Mouse (Mus musculus): ENCODE results near the gene Ssbp3.

DNA sequence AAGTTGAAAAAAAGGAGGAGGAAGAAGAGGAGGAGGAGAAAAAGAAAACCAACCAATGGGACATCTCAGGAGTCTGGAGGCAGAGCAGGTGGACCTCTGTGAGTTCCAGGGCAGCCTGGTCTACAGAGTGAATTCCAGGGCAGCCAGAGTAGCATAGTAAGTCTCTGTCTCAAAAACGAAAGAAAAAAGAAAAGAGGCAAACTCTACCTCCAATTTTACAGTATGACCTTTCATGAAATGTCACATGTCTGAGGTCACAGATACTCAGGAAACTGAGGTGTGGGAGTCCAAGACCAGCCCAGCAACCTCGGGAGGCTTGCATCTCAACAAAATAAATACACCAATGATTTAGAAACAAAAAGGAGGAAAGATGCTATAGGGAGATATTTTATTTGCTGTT, 27.4 kb upstream of the Ssbp3 start:
- TF ChIP-seq CTCF (IDR thresholded peaks at IDR 0.05; ENCODE audit: insufficient read depth, low read depth, low read length) (no peak), POLR2A (IDR thresholded peaks at IDR 0.05; ENCODE audit: insufficient read depth, low read depth, low read length) (no peak)
